ENCODE assay signal across 13 mouse cellular contexts in genomic region chr13:44795891-44796290, GRCm38 (mm10).
DNase-seq lines count a peak whose midpoint lies in the region; ATAC-seq and TF ChIP-seq lines count a peak whose summit lies in the region.
"Had no signal": no experiment of that assay in that cellular context is flagged by ENCODE, and none has a peak within 500 bp of the region (broad histone marks: within the 10 kb centered on the region; RNA-seq: fewer than 3 reads in every experiment).

No protein-coding gene starts in this region.

- no peak for ATAC-seq in midbrain, postnatal 0 days (ENCODE audit: low FRiP score)
- no peak for ATAC-seq in frontal cortex, adult (ENCODE audit: low TSS enrichment)

- no peaks in the 10 kb centered on the region for H3K36me3 ChIP-seq in heart, embryonic 10.5 days
- no peaks in the 10 kb centered on the region for H3K36me3 ChIP-seq in midbrain, postnatal 0 days (ENCODE audit: insufficient read depth, low read length)
- H3K36me3 ChIP-seq in midbrain, embryonic 10.5 days = no peaks in the 10 kb centered on the region

- peaks cover 47% of the 10 kb centered on the region for H3K4me1 ChIP-seq in heart, embryonic 10.5 days
- 0 out of 2 replicates have a peak, but pooled peaks cover 2% of the 10 kb centered on the region for H3K4me1 ChIP-seq in midbrain, postnatal 0 days (ENCODE audit: insufficient read depth, low read length)
- peaks cover 61% of the 10 kb centered on the region for H3K4me1 ChIP-seq in midbrain, embryonic 10.5 days

- H3K27ac ChIP-seq in heart, embryonic 10.5 days = no peak overlapping the region
- no peak overlapping the region for H3K27ac ChIP-seq in midbrain, postnatal 0 days (ENCODE audit: low read depth, low read length)
- no peak overlapping the region for H3K27ac ChIP-seq in midbrain, embryonic 10.5 days (replicated peaks)

- no peak overlapping the region for H3K9ac ChIP-seq in midbrain, postnatal 0 days (replicated peaks; ENCODE audit: low read length, poor library complexity, severe bottlenecking)

- H3K4me3 ChIP-seq in heart, embryonic 10.5 days = no peak overlapping the region
- H3K4me3 ChIP-seq in midbrain, postnatal 0 days (ENCODE audit: low read depth, low read length) = no peak overlapping the region
- no peak overlapping the region for H3K4me3 ChIP-seq in midbrain, embryonic 10.5 days
- H3K4me3 ChIP-seq: erythroblast, embryonic 14.5 days had no signal

- 57% methylated on average over 3 of the region's 3 CpGs for WGBS in heart, embryonic 10.5 days
- WGBS in midbrain, postnatal 0 days = 47% methylated on average over 3 of the region's 3 CpGs
- WGBS in midbrain, embryonic 10.5 days = 32% methylated on average over 3 of the region's 3 CpGs

- no peak overlapping the region for H3K4me2 ChIP-seq in midbrain, postnatal 0 days (ENCODE audit: low read depth, low read length, poor library complexity, severe bottlenecking)
- H3K4me2 ChIP-seq: liver, embryonic 11.5 days had no signal

- no peak for TF ChIP-seq CTCF in midbrain, postnatal 0 days (IDR thresholded peaks at IDR 0.05)

- no peaks in the 10 kb centered on the region for H3K9me3 ChIP-seq in heart, embryonic 10.5 days
- no peaks in the 10 kb centered on the region for H3K9me3 ChIP-seq in midbrain, postnatal 0 days (ENCODE audit: low read length)
- H3K9me3 ChIP-seq in midbrain, embryonic 10.5 days (replicated peaks) = no peaks in the 10 kb centered on the region

- H3K27me3 ChIP-seq in heart, embryonic 10.5 days (ENCODE audit: insufficient read depth, poor library complexity, severe bottlenecking) = no peaks in the 10 kb centered on the region
- H3K27me3 ChIP-seq in midbrain, postnatal 0 days (ENCODE audit: insufficient read depth, low read length) = no peaks in the 10 kb centered on the region
- H3K27me3 ChIP-seq in midbrain, embryonic 10.5 days (ENCODE audit: low read depth, poor library complexity, severe bottlenecking) = no peaks in the 10 kb centered on the region

- DNase-seq in heart, adult 11 months = peak; percentile 64
- DNase-seq in heart, embryonic 10.5 days (ENCODE audit: low spot score) = no peak
- peak; percentile 31 for DNase-seq in midbrain, postnatal 0 days (ENCODE audit: low spot score)
- no peak for DNase-seq in midbrain, embryonic 10.5 days (ENCODE audit: low spot score)
- DNase-seq in forelimb bud, embryonic 11.5 days (ENCODE audit: low read depth, low spot score) = peak; percentile 66
- DNase-seq in cerebellum, postnatal 4 days (ENCODE audit: low spot score in 2 of 2) = no peak
- no peak for DNase-seq in kidney, postnatal 14 days
- DNase-seq: heart, postnatal 10 days; lung, postnatal 10 days; spleen, adult 18-20 months had no signal

Comparison
In these comparisons a context has a peak if more than half of its experiments do, and no peak if none do; other contexts are left out.
1. DNase-seq: peak in heart, adult 11 months (single experiment), midbrain, postnatal 0 days (single experiment) and forelimb bud, embryonic 11.5 days (single experiment); none in heart, embryonic 10.5 days (single experiment), midbrain, embryonic 10.5 days (single experiment), cerebellum, postnatal 4 days (0 of 2) and kidney, postnatal 14 days (single experiment).